Mouse (Mus musculus) lung, adult 2 months (tissue): ENCODE measurements around the gene Sdhb.

Source experiments
- CTCF ChIP-seq: fragments of 200-500 bp; IDR thresholded peaks from 2 replicates; pipeline ENCODE4 v1.5.1; 2011; ENCODE audit warnings: mild to moderate bottlenecking, low read length, control low read depth; ENCODE audit not compliant: insufficient read depth
- POLR2A ChIP-seq: fragments of 200-500 bp; IDR thresholded peaks from 2 replicates; pipeline ENCODE4 v1.6.1; 2011; ENCODE audit warnings: low read depth, mild to moderate bottlenecking, control low read depth, low read length, borderline replicate concordance; ENCODE audit errors: extremely low read depth

- TF ChIP-seq POLR2A (no peak), CTCF (no peak)
These were observed 15.4 kb upstream of the Sdhb start for GRCm38 (mm10) chr4:140945571-140945970.
